Mouse (Mus musculus): ENCODE measurements around the gene March1. TPM values are rescaled to one million over a fixed set of nuclear protein-coding genes. Genes with fewer than 3 reads are reported as not detected.
"Not testable (repeated sequence)": the region's sequence is repeated elsewhere in the genome, so short reads cannot be mapped to it uniquely, and the experiment has no call there.

The March1 gene
- total RNA-seq, 2 experiments from 2014 or later = 0.95 to 1.6 TPM

DNA sequence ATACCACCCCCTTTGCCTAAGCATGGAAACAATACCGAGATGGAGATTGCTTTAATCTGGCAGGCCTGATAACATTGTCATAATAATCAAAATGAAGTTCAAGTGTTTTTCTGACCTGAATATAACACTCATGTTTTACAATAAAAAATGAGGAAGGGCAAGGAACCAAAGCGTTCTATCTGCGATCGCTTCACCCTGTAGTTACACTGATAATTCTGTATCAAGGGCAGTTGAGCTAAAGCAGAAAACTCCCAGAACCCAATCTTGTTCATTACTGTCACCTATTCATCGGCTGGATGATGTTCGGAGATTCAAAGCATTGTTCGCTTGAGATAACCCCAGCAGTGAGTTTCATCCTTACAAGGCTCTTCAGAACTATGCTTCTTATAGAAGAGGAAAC lies 700.1 kb downstream of the March1 start:
- DNase-seq = no peak

DNA sequence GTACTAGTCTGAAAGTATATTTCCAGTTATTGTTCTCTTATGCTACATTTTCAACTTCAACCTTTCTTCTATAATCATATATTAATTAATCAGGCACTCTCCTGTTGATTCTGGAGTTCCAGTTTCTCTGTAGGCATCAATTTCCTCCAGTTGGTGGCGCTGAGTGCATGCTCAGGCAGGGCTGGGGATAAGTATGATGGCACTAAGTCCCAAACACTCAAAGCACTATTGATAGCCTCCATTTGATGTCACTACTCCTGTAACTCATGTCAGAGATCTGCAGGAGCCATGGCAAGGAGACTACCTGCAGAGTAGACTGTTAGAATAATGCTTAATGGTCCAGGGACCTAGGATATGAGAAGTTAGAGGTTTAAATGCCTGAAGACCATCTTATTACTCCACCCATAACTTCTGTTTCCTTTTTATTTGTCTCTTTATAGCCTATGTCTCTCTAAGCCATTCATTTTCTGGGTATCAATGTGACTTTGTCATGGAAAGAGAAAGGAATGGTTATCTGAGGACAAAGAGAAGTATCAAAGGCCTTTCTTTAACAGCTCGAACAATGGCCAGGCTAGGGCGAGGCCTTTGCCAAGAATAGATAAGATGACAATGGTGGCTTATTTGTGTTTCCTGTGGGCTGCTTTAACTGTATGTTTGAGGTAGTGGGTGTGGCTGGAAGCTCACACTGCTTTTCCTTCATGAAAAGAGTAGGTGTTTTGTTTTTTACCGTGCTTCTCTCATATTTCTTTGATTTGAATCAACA lies 705.5 kb downstream of the March1 start:
- DNase-seq = peak; percentile 15 to 25

DNA sequence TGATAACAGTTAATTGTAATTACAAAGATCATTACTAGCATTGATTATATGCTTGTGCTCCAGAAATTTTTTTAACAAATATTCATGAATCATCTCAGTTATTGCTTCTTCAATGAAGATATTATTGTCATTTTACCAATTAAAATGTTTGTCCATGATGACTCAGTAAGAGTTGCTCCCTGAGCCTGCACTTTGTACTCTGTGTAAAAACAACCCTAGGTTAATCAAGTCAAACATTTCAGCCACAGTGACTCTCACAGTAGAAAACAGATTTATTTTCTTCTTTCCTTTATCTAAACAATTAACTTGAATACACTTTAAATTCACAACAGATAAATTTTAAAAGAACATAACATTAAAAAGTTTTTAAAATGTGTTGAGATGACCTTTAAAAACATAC lies 708.7 kb downstream of the March1 start:
- DNase-seq = no peak

DNA sequence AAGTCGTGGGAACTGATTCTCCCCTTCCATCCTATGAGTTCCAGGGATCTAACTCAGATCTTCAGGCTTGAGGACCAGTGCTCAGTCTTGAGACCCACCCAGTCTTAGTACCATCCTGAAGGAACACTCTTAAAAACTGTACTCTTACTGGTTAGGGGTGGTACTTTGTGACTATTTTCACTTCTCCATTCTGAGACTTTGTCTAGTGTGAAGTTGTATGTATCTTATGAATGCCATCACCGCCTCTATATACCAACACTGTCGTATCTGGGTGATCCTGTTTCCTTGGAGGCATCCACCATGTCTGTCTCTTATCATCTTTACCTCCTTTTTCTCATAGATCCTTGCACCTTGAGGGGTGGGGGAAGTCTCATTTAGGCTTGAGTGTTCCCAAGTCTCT lies 714.5 kb downstream of the March1 start:
- no peak for DNase-seq

DNA sequence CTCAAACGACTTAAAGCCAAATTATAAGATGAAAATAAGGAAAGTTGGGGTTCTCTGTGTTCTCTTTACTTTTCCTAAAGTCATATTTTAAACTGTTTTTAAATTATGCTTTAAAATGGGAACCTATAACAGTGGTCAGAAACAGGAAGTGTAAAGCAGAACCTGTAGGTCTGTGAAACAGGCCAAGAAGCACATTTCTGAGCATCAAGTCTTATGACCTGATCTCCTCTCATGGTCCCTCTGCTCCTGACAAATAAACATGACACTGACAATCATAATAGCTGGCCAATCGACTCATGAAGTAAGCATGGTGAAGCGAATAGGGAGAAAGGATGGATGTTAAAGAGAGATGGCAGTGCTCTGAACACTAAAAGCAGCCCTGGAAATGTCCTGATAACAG lies 716.6 kb downstream of the March1 start:
- DNase-seq = no peak

DNA sequence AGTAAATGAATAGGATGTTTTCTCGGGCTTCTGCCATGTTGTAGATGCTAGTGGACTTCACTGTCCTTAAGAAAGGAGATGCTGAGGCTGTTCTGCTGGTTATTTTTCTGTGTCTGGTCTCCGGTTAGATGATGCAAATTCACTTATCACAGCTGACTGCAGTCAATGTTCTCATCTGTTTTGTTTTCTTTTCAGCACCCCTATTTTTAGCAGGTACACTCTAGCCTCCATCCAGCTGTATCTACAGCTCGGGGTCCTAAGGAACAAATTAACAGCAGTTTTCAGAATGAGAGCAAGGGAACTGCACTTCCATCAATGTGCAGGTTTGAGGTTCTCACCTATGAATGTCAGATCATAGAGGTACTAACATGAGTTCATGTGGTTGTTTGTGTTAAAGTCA lies 721.9 kb downstream of the March1 start:
- DNase-seq = no peak

DNA sequence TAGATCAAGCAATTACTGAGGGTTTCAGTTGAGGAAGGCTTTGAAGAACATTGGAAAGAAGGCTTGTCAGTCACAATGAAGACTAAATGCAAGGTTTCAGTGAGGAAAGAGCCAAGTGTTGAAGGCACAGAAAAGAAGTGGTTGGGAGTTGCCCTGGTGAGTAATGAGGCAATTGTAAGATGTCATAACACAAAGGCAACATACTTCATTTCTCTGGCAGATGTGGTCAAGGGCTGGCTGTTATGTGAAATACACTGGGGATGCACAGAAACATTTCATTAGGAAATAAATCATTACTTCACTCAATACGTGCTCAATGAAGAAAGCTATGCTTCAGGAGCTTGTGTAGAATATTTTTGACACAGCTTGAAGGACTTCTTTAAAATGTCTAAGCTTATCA lies 725.2 kb downstream of the March1 start:
- no peak for DNase-seq

DNA sequence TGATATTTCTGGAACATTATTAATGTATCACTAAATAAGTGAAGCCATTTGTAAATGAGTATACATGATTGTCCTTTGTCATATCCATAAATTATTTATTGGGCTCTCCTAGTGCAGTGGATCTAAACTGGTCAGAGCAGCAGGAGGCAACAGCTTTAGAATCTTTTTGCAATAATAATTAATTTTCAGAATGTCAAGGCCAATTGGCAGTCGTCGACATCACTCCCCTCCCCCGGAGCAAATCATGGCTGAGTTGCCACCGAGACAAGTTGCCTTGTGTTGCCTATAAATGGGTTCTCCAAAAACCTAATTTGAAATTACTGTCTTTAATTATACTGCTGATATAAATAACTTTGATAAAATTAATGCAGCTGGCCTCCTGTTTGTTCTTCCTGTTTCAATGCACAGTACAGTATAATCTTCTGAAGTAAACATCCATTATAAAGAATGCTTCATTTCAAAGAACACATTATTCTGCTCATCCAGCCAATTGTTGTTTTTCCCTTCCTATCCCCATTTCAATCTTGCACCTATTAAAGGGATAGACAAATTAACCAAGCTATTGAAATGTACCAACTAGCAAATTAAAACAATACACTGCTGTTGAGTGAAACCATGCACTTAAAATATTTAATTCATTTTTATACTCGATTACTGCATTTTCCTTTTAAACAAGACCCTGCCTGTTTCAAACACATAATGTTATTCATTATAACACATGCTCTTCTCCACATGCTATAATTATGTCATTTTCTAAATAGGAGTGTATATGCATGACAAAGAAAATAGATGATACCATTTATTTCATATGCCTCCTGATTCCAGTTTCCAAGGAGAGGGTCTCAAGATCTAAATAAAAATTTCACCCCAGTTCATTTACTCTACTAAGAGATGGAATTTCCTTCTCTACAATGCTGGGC lies 745.4 kb downstream of the March1 start:
- no peak for DNase-seq

DNA sequence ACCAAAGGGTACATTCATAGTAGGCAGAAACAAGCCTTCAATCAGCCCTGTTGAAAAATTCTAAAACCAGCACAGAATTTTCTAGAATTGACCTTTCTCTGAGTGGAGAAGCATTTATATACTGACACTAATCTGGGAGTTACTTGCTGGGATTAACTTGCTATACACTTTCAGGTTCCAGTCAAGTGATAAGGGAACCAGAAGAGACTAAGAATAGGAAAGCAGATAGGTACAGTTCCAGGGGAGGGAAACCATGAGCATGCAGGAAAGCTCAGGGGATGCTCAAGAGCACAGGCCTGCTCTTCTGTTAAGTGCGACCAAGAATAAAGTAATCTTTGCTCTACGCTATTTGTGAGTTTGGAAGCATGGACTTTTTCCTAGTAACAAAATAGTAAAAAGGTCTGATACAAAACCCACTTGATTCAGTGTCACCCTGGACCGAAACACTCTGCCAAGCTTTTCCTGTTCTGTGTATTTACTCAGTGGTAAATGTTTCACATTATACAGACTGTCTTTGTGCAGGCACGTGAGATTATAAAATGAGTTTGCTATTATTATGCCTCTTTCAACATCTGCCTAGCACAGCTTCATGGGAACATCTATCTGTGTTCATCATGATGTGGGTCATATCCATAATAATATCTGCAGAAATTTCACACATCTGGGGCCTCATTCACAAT lies 766.1 kb downstream of the March1 start:
- no peak for DNase-seq

DNA sequence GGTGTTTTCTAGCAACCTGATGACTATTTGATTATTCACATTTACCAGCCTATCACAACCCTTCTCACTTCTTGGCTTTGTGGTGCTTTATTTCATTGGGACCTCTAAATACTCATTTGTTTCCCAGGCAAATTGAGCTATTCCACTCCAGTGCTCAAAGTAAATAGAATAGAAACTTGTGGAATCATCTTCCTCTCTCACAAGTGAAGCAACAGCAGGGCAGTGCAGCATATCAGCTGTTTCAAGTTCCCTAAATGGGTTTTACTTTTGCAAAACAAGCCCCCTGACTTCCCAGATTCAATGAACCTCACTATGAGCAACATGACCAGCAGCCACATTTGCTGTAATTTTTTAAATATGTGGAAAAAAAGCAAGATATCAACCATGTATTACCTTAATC lies 768.3 kb downstream of the March1 start:
- DNase-seq = no peak

DNA sequence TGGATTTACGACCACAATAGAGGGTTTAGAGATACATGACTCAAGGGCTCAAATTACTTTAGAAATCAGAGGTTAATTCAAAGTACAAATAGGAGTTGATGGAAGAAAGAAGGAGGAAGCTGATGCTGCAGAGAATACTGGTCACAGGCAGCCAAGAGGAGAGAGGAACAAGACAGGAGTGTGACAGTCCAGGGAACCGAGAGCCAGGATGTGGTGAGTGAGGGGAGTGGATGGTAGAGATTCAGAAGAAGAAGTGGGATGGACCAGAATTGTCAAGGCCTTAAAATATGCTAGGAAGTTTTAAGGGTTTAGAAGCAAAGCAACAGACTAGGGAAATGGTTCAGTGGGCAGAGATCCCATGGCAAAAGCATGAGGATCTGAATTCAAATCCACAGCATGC lies 771.0 kb downstream of the March1 start:
- no peak for DNase-seq

DNA sequence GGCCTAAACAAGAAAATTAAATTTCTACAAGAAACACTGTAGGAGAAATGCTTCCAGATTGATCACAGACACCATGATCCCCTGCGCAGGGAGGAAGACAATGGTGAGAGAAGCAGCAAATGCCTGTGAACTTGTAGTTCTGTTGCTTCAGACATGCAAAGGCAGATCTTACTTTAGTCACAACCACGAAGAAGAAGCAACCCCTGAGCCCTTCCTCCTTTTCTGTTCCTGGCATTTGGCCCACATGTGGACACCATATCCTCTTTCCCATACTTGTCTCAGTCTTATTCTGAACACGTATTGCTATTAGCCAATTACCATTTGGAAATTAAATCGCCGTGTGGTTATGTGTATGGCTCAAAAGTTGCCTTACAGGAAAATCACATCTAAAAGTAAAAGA lies 773.9 kb downstream of the March1 start:
- DNase-seq = peak in 1 of 2 experiments; percentile 7

DNA sequence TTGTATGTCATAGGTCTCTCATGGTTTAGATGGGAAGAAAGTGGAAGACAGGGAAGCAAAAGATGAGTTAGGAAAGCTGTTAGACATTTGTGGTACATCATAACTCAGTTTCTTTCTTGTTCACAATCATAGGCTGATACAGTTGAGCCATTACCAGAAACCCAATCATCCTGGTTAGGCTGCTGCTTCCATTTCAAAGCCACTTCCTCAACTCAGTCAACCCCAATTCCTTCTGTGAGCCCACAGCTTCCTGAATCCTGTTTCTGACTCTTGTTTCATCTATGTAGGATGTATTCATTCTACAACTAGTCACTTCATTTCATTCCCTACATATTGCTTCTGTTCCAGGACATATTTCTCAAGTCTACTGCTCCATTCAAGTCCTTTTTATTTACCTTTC lies 775.2 kb downstream of the March1 start:
- DNase-seq = no peak

DNA sequence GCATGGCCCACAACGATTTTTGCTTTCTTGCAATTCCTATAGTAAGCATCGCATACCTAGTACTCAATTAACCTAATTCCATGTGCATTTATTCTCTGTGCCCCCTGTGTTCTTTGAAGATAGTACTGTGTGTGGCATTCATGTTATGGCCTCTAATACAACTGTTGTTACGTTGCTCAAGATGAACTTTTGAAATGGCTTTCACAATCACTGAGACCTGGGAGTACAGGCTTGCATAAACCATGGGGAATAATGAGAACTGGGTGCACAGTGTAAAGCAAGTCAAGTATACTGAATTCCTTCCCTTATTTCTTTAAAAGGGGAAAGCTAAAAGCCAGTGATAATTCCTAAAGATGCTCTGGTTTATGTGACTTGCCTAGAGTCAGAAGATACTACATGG lies 776.4 kb downstream of the March1 start:
- DNase-seq = no peak

DNA sequence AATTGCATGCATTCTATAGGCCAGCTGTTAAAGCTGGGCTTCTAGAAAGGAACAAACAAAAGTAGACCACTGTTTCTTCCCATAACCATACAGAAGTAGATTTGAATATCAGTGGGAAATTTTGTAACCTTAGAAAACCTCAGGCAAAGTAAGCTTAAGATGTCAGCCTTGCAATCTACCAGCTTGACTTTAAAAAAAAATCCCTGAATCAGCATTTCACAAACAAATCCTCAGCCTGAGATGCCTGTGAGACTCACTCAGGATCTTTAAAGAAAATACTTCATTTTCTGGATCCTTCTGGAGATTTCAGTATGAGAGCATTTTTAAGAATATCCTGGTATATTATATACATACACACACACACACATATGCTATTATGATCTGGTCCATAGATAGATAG lies 780.1 kb downstream of the March1 start:
- no peak for DNase-seq

DNA sequence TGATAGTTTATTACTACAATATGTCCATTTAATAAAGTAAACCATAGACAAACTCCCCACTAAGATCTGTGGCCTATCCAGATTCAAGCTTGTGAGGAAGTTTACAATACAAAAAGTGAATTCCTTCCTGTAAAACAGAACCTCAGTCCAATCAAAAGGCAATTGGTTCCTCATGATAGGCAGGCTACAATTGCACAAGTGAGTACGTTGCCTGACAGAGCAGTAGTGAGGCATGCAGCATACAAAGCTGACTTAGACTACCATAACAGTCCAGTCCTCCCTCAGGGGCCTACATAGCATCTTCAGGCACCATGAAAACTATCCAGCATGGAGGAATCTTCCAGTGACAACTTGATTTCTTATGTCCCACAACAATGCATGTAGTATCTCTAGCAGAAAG lies 782.4 kb downstream of the March1 start:
- no peak for DNase-seq

DNA sequence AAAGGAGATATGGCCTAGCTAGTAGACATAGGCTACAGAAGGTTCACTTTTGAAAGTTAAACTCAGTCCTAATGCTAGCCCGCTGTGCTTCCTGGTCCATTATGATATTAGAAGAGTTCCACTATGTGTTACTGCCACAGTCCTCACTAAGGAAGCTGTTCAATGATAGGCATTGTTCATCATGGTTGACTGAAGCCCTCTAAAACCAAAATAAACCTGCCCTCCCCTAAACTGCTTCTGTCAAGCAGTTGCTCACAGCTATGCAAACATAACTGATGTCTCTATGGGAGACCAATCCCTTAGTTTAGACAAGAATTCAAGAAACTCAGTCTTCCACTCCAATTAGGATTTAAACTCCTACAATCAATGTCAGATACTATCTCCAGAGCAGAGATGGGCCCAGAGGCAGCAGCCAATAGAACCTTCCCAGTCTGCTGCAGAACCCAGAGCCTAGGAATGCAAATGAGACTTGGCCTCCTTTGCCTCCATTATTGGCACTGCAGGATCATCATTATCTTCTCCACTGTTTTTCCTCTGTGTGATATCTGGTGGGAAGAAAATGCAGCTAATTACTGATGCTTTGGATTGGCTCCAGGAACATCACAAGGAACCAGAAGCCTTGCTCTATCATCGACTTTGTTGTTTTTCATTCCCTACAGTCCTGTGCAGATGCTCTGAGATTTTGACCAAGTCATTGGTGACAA lies 787.2 kb downstream of the March1 start:
- no peak for DNase-seq

DNA sequence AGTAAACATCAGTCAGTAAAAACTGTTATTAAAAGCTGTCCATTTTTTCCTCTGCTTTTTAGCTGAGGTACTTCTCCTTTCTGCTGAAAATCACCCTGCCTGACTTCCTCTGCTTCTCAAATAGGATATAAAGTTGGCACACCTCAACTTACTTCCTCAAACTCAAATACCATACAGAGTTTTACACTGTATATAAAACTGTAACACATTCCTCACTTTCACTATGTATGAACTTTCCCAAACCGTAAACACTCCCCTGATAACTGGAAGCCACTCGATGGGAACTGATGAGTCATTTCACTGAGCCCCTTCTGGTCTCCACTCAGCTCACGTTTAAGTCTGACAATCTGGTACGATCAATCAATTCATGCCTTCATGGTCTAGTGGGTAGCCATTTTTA lies 788.1 kb downstream of the March1 start:
- DNase-seq = not testable (repeated sequence)

DNA sequence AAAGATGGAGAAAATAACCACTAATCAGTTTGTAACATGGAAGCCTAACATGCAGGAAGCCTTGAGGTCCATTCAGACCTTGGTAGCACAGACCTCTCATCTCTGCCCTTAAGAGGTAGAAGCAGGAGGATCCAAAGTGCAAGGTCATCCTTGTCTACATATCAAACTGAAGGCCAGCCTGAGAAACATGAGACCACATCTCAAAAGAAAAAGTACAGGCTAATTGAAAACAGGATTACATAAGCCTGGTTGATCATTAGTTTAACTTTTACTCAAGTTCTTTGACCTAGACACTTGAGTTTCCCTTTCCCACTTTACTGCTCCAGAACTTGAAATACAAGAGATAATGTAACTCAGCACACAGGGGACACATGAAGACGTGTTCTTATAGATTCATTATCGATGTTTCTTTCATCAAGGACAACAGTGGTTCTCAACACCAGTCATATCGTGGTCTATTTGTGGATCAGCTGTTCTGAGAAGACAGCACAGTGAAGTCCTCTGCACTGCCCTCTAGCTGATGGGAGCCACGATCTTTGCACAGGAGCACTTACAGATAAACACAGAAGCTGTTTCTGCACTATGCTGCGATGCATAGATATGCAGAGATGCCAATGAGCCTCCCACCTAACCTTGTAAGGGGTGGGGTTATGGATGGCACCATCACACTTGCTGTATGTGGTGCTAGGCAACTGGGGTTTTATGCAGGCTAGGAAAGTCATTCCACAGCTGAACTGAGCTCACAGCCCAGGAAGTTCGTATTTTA lies 789.1 kb downstream of the March1 start:
- no peak for DNase-seq

DNA sequence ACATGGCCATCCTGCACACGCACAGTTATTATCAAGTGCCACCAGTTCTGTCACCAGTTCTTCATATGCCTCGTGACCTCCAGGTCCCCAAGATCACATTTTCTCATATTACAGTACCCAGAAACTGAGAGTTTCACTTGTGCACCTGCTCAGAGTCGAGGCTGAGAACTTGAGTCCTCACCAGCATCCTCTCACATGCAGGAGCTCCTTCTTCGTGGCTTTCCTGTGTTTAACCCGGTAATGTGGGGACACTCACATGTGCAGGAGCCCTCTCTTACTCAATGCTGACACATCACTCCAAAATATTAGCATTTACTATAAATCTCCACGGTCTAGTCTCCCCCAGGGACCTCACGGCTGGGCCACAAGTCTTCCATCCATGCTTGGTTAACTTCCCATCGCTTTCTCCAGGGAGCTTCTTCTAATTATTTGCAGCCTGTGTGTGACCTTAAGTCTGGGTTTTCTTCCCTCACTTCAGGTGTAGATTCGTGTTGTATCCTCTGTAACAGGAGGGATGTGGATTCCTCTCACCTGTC lies 792.4 kb downstream of the March1 start:
- no peak for DNase-seq

DNA sequence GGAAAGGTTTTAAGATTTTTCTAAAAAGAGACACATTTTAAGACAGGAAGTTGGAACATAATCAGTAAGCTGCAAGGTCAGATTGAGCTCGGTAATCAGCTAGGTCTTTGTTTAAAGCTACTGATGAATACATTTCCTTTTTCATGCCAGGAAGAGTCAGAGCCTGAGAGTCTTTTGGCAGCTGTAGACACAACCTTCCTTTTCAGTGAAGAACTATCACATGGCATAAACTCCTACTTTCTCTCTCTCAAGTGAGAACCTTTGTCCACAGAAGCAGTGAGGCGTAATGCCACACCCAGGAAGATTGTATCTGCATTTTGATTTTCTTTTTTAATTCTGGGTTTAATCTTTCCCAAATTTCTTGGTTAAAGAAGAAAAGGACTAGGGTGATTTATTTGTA lies 795.4 kb downstream of the March1 start:
- no peak for DNase-seq

Data from adrenal gland, postnatal 36 days (tissue).